Mouse (Mus musculus) cerebellum, adult 2 months (tissue): Measurements from ENCODE around the gene Pax2.

Experiments
- CTCF ChIP-seq: fragments of 200-500 bp; IDR thresholded peaks from 2 replicates; pipeline ENCODE4 v1.5.1; 2011; ENCODE audit warnings: low read depth, mild to moderate bottlenecking, control low read depth, low read length, moderate library complexity, borderline replicate concordance; ENCODE audit not compliant: insufficient read depth
- POLR2A ChIP-seq: fragments of 200-500 bp; IDR thresholded peaks from 2 replicates; pipeline ENCODE4 v1.6.1; 2011; ENCODE audit warnings: low read length, control low read depth, borderline replicate concordance; ENCODE audit not compliant: insufficient read depth

DNA sequence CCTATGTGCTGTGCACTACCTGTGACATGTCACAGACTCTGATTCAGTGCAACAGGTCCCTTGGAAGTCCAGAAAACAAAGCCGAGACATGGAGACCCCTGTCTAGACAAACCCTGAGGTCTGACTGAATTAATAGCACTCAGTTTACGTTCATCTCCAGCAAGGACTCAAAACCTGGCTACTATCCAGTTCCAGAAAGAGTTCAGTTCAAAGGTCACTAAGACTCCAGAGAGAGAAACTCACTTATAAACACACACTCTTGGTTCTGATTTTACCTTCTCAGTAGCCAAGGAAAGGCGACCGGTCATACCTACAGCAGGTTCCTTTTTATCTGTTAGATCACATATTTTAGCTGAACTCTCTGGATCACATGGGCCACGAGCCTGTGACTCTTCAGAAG lies 43.3 kb downstream of the Pax2 start:
- no peak for TF ChIP-seq POLR2A
- TF ChIP-seq CTCF, result no peak
